13 mouse cellular contexts compared by ENCODE assay signal in genomic region chr1:189933480-189934202, GRCm38 (mm10). TPM values are rescaled to one million over a fixed set of nuclear protein-coding genes. Genes with fewer than 3 reads are reported as not detected.
A peak's percentile ranks its signal among the peaks of the same experiment; 100 is the strongest.
DNase-seq lines count a peak whose midpoint lies in the region; ATAC-seq and TF ChIP-seq lines count a peak whose summit lies in the region.
"Had no signal": no experiment of that assay in that cellular context is flagged by ENCODE, and none has a peak within 500 bp of the region (broad histone marks: within the 10 kb centered on the region; RNA-seq: fewer than 3 reads in every experiment).

No protein-coding gene starts in this region.

- H3K4me2 ChIP-seq in lung, embryonic 14.5 days, result no peak overlapping the region
- no peak overlapping the region for H3K4me2 ChIP-seq in liver, embryonic 13.5 days
- no peak overlapping the region for H3K4me2 ChIP-seq in forebrain, embryonic 12.5 days
- H3K4me2 ChIP-seq: embryonic facial prominence, embryonic 12.5 days; limb, embryonic 15.5 days had no signal

- WGBS in lung, embryonic 14.5 days, result 60% methylated on average over 9 of the region's 9 CpGs
- WGBS in liver, embryonic 13.5 days (ENCODE audit: insufficient replicate concordance), result 27% methylated on average over 9 of the region's 9 CpGs
- 74% methylated on average over 9 of the region's 9 CpGs for WGBS in forebrain, embryonic 12.5 days
- 80% methylated on average over 9 of the region's 9 CpGs for WGBS in midbrain, embryonic 10.5 days

- H3K27me3 ChIP-seq in lung, embryonic 14.5 days (ENCODE audit: insufficient read depth, low read length), result no peaks in the 10 kb centered on the region
- H3K27me3 ChIP-seq in liver, embryonic 13.5 days, result no peaks in the 10 kb centered on the region
- H3K27me3 ChIP-seq in forebrain, embryonic 12.5 days, result peaks cover 9% of the 10 kb centered on the region; the same call in 1 of the 2 replicates
- H3K27me3 ChIP-seq in midbrain, embryonic 10.5 days (ENCODE audit: low read depth, poor library complexity, severe bottlenecking), result peaks cover 3% of the 10 kb centered on the region; the same call in 1 of the 2 replicates
- H3K27me3 ChIP-seq: embryonic facial prominence, embryonic 12.5 days; limb, embryonic 15.5 days had no signal

- no peak overlapping the region for H3K27ac ChIP-seq in lung, embryonic 14.5 days (ENCODE audit: low read depth)
- no peak overlapping the region for H3K27ac ChIP-seq in liver, embryonic 13.5 days
- no peak overlapping the region for H3K27ac ChIP-seq in forebrain, embryonic 12.5 days
- H3K27ac ChIP-seq in midbrain, embryonic 10.5 days (replicated peaks), result no peak overlapping the region
- H3K27ac ChIP-seq: embryonic facial prominence, embryonic 12.5 days; kidney, postnatal 0 days; limb, embryonic 15.5 days had no signal

- no peak for TF ChIP-seq CTCF in lung, embryonic 14.5 days (IDR thresholded peaks at IDR 0.05; ENCODE audit: low read depth)

- peak; percentile 18 for DNase-seq in lung, embryonic 14.5 days
- DNase-seq in lung, postnatal 4 days, result no peak
- peak; percentile 41 for DNase-seq in liver, embryonic 13.5 days
- peak; percentile 58 for DNase-seq in thymus, postnatal 14 days
- no peak for DNase-seq in midbrain, embryonic 10.5 days (ENCODE audit: low spot score)
- DNase-seq: adrenal gland, postnatal 14 days; cerebellum, adult 11 months had no signal

- H3K9ac ChIP-seq in lung, embryonic 14.5 days, result no peak overlapping the region
- H3K9ac ChIP-seq in liver, embryonic 13.5 days, result no peak overlapping the region
- no peak overlapping the region for H3K9ac ChIP-seq in forebrain, embryonic 12.5 days
- H3K9ac ChIP-seq: embryonic facial prominence, embryonic 12.5 days; limb, embryonic 15.5 days had no signal

- H3K4me3 ChIP-seq in lung, embryonic 14.5 days (ENCODE audit: low read depth, low read length), result no peak overlapping the region
- no peak overlapping the region for H3K4me3 ChIP-seq in liver, embryonic 13.5 days (replicated peaks)
- H3K4me3 ChIP-seq in forebrain, embryonic 12.5 days (replicated peaks), result no peak overlapping the region
- H3K4me3 ChIP-seq in midbrain, embryonic 10.5 days, result no peak overlapping the region
- H3K4me3 ChIP-seq: embryonic facial prominence, embryonic 12.5 days; limb, embryonic 15.5 days had no signal

- ATAC-seq in lung, embryonic 14.5 days (ENCODE audit: insufficient read depth), result no peak
- ATAC-seq in activated CD4-positive, CD25-positive, alpha-beta regulatory T cell, adult 4 months, result peak; percentile 53
- ATAC-seq in liver, embryonic 13.5 days (ENCODE audit: low read depth), result peak; percentile 87
- no peak for ATAC-seq in forebrain, embryonic 12.5 days (ENCODE audit: low FRiP score)
- ATAC-seq: midbrain, embryonic 16.5 days had no signal

- no peaks in the 10 kb centered on the region for H3K36me3 ChIP-seq in lung, embryonic 14.5 days (ENCODE audit: insufficient read depth)
- H3K36me3 ChIP-seq in liver, embryonic 13.5 days, result no peaks in the 10 kb centered on the region
- no peaks in the 10 kb centered on the region for H3K36me3 ChIP-seq in forebrain, embryonic 12.5 days (replicated peaks)
- H3K36me3 ChIP-seq in midbrain, embryonic 10.5 days, result no peaks in the 10 kb centered on the region
- H3K36me3 ChIP-seq: embryonic facial prominence, embryonic 12.5 days; limb, embryonic 15.5 days had no signal

- H3K4me1 ChIP-seq in lung, embryonic 14.5 days (ENCODE audit: insufficient read depth), result no peaks in the 10 kb centered on the region
- H3K4me1 ChIP-seq in liver, embryonic 13.5 days (replicated peaks), result peaks cover 11% of the 10 kb centered on the region
- H3K4me1 ChIP-seq in forebrain, embryonic 12.5 days, result peaks cover 5% of the 10 kb centered on the region; the same call in 1 of the 2 replicates
- peaks cover 17% of the 10 kb centered on the region for H3K4me1 ChIP-seq in midbrain, embryonic 10.5 days
- H3K4me1 ChIP-seq: limb, embryonic 15.5 days had no signal

- no peaks in the 10 kb centered on the region for H3K9me3 ChIP-seq in lung, embryonic 14.5 days (ENCODE audit: low read depth, low read length)
- H3K9me3 ChIP-seq in liver, embryonic 13.5 days (replicated peaks), result no peaks in the 10 kb centered on the region
- H3K9me3 ChIP-seq in forebrain, embryonic 12.5 days, result no peaks in the 10 kb centered on the region
- H3K9me3 ChIP-seq in midbrain, embryonic 10.5 days (replicated peaks), result no peaks in the 10 kb centered on the region
- H3K9me3 ChIP-seq: embryonic facial prominence, embryonic 12.5 days; limb, embryonic 15.5 days had no signal

RNA-seq across cellular contexts. Expression of gene Smyd2, which starts 11.5 kb away (rescaled TPM):
- polyA plus RNA-seq in lung, embryonic 14.5 days (2014; fragmentation: Nextera tagmentation; extraction: Ambion mirVana), result 115 and 117 TPM in 2 replicates
- 10 to 100 TPM in 1 of 2 experiments, 1 to 10 TPM in 1; 9.7 to 11.1 TPM for polyA plus RNA-seq in activated CD4-positive, CD25-positive, alpha-beta regulatory T cell, adult 4 months (2017; shearing (Covaris generic))
- 40.7 and 40.8 TPM in 2 replicates for polyA plus RNA-seq in liver, embryonic 13.5 days (2015; fragmentation: Nextera tagmentation; extraction: Ambion mirVana)
- polyA plus RNA-seq in forebrain, embryonic 12.5 days (2016; fragmentation: Nextera tagmentation; extraction: Ambion mirVana), result 38.0 and 42.7 TPM in 2 replicates
- 62.7 and 68.3 TPM in 2 replicates for polyA plus RNA-seq in midbrain, embryonic 10.5 days (2016; fragmentation: Nextera tagmentation; extraction: Ambion mirVana)

Comparison
In these comparisons a context has a peak if more than half of its experiments do, and no peak if none do; other contexts are left out.
1. DNase-seq: peak in lung, embryonic 14.5 days (single experiment), liver, embryonic 13.5 days (single experiment) and thymus, postnatal 14 days (single experiment); none in lung, postnatal 4 days (0 of 2) and midbrain, embryonic 10.5 days (single experiment).
2. ATAC-seq: peak in activated CD4-positive, CD25-positive, alpha-beta regulatory T cell, adult 4 months (single experiment) and liver, embryonic 13.5 days (single experiment); none in lung, embryonic 14.5 days (single experiment) and forebrain, embryonic 12.5 days (single experiment).